Comparison of ENCODE assay signal across 10 mouse cellular contexts in the genomic region with DNA sequence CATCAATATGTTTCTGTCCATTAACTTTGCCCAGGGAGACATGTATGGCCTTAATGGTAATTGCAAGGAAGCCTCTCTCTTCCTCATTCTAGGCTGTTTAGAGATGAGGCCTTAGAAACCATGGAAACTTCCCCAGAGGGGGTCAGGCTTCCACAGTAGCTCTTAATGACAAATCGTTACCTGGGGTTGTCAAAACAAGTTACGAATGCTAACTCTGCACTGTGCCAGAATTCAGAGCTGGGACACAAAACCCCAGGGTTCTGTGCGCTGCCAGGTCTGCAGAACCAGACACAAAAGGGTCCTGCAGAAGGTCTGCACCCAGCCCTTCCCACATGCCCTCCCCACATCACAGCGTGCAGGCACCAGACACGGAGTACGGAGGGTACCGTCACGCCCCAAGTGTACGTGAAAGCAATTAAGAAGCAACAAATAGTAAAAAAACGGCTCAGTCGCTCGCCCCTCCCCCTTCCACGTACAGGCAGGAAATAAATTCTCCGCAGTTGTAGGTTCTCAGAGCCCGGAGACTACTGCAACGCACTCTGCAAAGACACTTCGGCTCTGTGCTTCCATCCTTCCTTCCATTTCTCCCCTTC.
A peak's percentile ranks its signal among the peaks of the same experiment; 100 is the strongest.
DNase-seq lines count a peak whose midpoint lies in the region; ATAC-seq lines count a peak whose summit lies in the region.
"Had no signal": no experiment of that assay in that cellular context is flagged by ENCODE, and none has a peak within 500 bp of the region (broad histone marks: within the 10 kb centered on the region; RNA-seq: fewer than 3 reads in every experiment).

No protein-coding gene starts in this region.

- DNase-seq in kidney, postnatal 14 days: no peak
- DNase-seq in forebrain, embryonic 14.5 days (ENCODE audit: low spot score): peak; percentile 74
- peak; percentile 33 for DNase-seq in retina, embryonic 14.5 days (ENCODE audit: low spot score)
- no peak for DNase-seq in thymus, postnatal 4 days
- DNase-seq in lung, postnatal 25 days (ENCODE audit: low spot score): no peak
- DNase-seq: lung, adult 2 months had no signal

- H3K9ac ChIP-seq in kidney, embryonic 16.5 days (replicated peaks; ENCODE audit: low read length): no peak overlapping the region
- H3K9ac ChIP-seq in forebrain, embryonic 14.5 days (ENCODE audit: low read length): peak overlapping the region; percentile 46; the same call in 1 of the 2 replicates
- peak overlapping the region; percentile 37; the same call in 1 of the 2 replicates for H3K9ac ChIP-seq in limb, embryonic 12.5 days (replicated peaks)

- H3K9me3 ChIP-seq in kidney, embryonic 16.5 days (ENCODE audit: low read length): no peaks in the 10 kb centered on the region
- no peaks in the 10 kb centered on the region for H3K9me3 ChIP-seq in forebrain, embryonic 14.5 days (replicated peaks; ENCODE audit: control insufficient read depth, low read length)
- no peaks in the 10 kb centered on the region for H3K9me3 ChIP-seq in limb, embryonic 12.5 days

- H3K36me3 ChIP-seq in kidney, embryonic 16.5 days (ENCODE audit: insufficient read depth, low read length): no peaks in the 10 kb centered on the region
- H3K36me3 ChIP-seq in forebrain, embryonic 14.5 days (ENCODE audit: control insufficient read depth, insufficient read depth, low read length): no peaks in the 10 kb centered on the region
- no peaks in the 10 kb centered on the region for H3K36me3 ChIP-seq in limb, embryonic 12.5 days

- peak overlapping the region; percentile 57 for H3K4me2 ChIP-seq in kidney, embryonic 16.5 days (replicated peaks; ENCODE audit: low read depth, low read length)
- peak overlapping the region; percentile 52 for H3K4me2 ChIP-seq in forebrain, embryonic 14.5 days (ENCODE audit: low read length)
- peak overlapping the region; percentile 62 for H3K4me2 ChIP-seq in limb, embryonic 12.5 days

- H3K4me1 ChIP-seq in kidney, embryonic 16.5 days (ENCODE audit: insufficient read depth, low read length): no peaks in the 10 kb centered on the region; the same call in 1 of the 2 replicates
- H3K4me1 ChIP-seq in forebrain, embryonic 14.5 days (ENCODE audit: control insufficient read depth, insufficient read depth, low read length): peaks cover 6% of the 10 kb centered on the region
- H3K4me1 ChIP-seq in limb, embryonic 12.5 days (replicated peaks): peaks cover 7% of the 10 kb centered on the region; the same call in 1 of the 2 replicates

- WGBS in kidney, embryonic 16.5 days: 9% methylated on average over 17 of the region's 17 CpGs
- 7% methylated on average over 17 of the region's 17 CpGs for WGBS in forebrain, embryonic 14.5 days
- WGBS in limb, embryonic 12.5 days: 10% methylated on average over 17 of the region's 17 CpGs

- peak; percentile 70 for ATAC-seq in kidney, embryonic 16.5 days (ENCODE audit: low FRiP score, low TSS enrichment)
- ATAC-seq in forebrain, embryonic 14.5 days: peak; percentile 80
- no peak for ATAC-seq in limb, embryonic 12.5 days (ENCODE audit: insufficient number of reproducible peaks, insufficient read depth, low FRiP score, low TSS enrichment, low read depth)
- no peak for ATAC-seq in megakaryocyte, adult 5-6 weeks (ENCODE audit: poor library complexity, severe bottlenecking)

- peak overlapping the region; percentile 30 for H3K4me3 ChIP-seq in kidney, embryonic 16.5 days (ENCODE audit: low read length)
- H3K4me3 ChIP-seq in forebrain, embryonic 14.5 days (ENCODE audit: low read depth, low read length): peak overlapping the region; percentile 25
- peak overlapping the region; percentile 25 for H3K4me3 ChIP-seq in limb, embryonic 12.5 days (replicated peaks)
- H3K4me3 ChIP-seq: erythroblast, embryonic 14.5 days had no signal

- peaks cover 6% of the 10 kb centered on the region; the same call in 1 of the 2 replicates for H3K27me3 ChIP-seq in kidney, embryonic 16.5 days (ENCODE audit: insufficient read depth, low read length)
- H3K27me3 ChIP-seq in forebrain, embryonic 14.5 days (replicated peaks; ENCODE audit: control insufficient read depth, insufficient read depth, low read length): 0 out of 2 replicates have a peak, but pooled peaks cover 3% of the 10 kb centered on the region
- no peaks in the 10 kb centered on the region for H3K27me3 ChIP-seq in limb, embryonic 12.5 days

- no peak overlapping the region for H3K27ac ChIP-seq in kidney, embryonic 16.5 days (ENCODE audit: low read length)
- peak overlapping the region; percentile 54; the same call in 1 of the 2 replicates for H3K27ac ChIP-seq in forebrain, embryonic 14.5 days (ENCODE audit: low read depth, low read length)
- H3K27ac ChIP-seq in limb, embryonic 12.5 days: peak overlapping the region; percentile 4

Comparison
In these comparisons a context has a peak if more than half of its experiments do, and no peak if none do; other contexts are left out.
1. ATAC-seq: peak in kidney, embryonic 16.5 days (single experiment) and forebrain, embryonic 14.5 days (single experiment); none in limb, embryonic 12.5 days (single experiment) and megakaryocyte, adult 5-6 weeks (single experiment).
2. DNase-seq: peak in forebrain, embryonic 14.5 days (single experiment) and retina, embryonic 14.5 days (single experiment); none in kidney, postnatal 14 days (single experiment), thymus, postnatal 4 days (single experiment) and lung, postnatal 25 days (single experiment).
3. Peak in every context shown above with its lines, with median percentiles within 50 percentile points of each other: H3K4me2 ChIP-seq and H3K4me3 ChIP-seq.